Mouse (Mus musculus): ENCODE data around the gene Foxk1. TPM values are rescaled to one million over a fixed set of nuclear protein-coding genes. Genes with fewer than 3 reads are reported as not detected.

Gene Foxk1
- polyA plus RNA-seq, 1 experiment from 2014 or later, result 29.3 TPM

- ChIA-PET CTCF (interaction anchor here (0.6 to 5.2 kb wide), 8 partner anchors 20 to 51 kb away, joined by 3 to 34 read pairs (median 3); partner anchors contain the start of gene Radil), POLR2A (interaction anchor here (0.6 kb wide), 1 partner anchor 37 kb away, joined by 3 read pairs; no protein-coding TSS in a partner anchor)
- DNase-seq (ENCODE audit: low read depth, low spot score), result no peak
Observed at GRCm38 (mm10) chr5:142505695-142506423, 104.6 kb downstream of the Foxk1 start.

GRCm38 (mm10) chr5:142509141-142510060 lies 108.1 kb downstream of the Foxk1 start:
- in situ Hi-C loops (cut with MboI; ENCODE audit: low pct_unique_long_range_greater_than_20kb), result loop anchor here (10.0 kb wide), 1 partner anchor 205 kb away; no protein-coding TSS in a partner anchor
- no peak for TF ChIP-seq CTCF (IDR thresholded peaks at IDR 0.05)
- ATAC-seq (no peak), DNase-seq (ENCODE audit: low read depth, low spot score) (no peak)
- ChIA-PET CTCF (interaction anchor here (1.1 to 1.3 kb wide), 2 partner anchors 41 to 108 kb away, joined by 3 to 4 read pairs; partner anchors contain the start of gene Radil), POLR2A (interaction anchor here (1.0 kb wide), 1 partner anchor 41 kb away, joined by 5 read pairs; the partner anchor contains the start of gene Radil)
- no peaks in the 10 kb centered on the region for H3K27me3 ChIP-seq

More at GRCm38 (mm10) chr5:142505695-142506423, 104.6 kb downstream of the Foxk1 start:
- in situ Hi-C loops (cut with MboI; ENCODE audit: low pct_unique_long_range_greater_than_20kb), result loop anchor here (10.0 kb wide), 1 partner anchor 209 kb away; no protein-coding TSS in a partner anchor
- H3K27me3 ChIP-seq, result no peaks in the 10 kb centered on the region
- TF ChIP-seq CTCF (IDR thresholded peaks at IDR 0.05), result no peak
- no peak for ATAC-seq

- in situ Hi-C loops (cut with MboI; ENCODE audit: low pct_unique_long_range_greater_than_20kb), result no loop called here
- ChIA-PET POLR2A (interaction anchor here (1.0 kb wide), 1 partner anchor 41 kb away, joined by 5 read pairs; the partner anchor contains the start of gene Radil), CTCF (no interaction called here)
- no peaks in the 10 kb centered on the region for H3K27me3 ChIP-seq
- ATAC-seq (no peak), DNase-seq (ENCODE audit: low read depth, low spot score) (no peak)
- no peak for TF ChIP-seq CTCF (IDR thresholded peaks at IDR 0.05)
Observed at GRCm38 (mm10) chr5:142510061-142510414, 108.7 kb downstream of the Foxk1 start.

Other genes with a start within 250 kb of the Foxk1 start
- gene Ap5z1, start 62.4 kb downstream of the Foxk1 start, polyA plus RNA-seq (2021), result 30.6 TPM
- gene Papolb, start 128.6 kb downstream of the Foxk1 start, polyA plus RNA-seq (2021), result 0.04 TPM
- 0.42 TPM for gene Radil, start 149.6 kb downstream of the Foxk1 start, polyA plus RNA-seq (2021)
- not detected for gene Mmd2, start 207.3 kb downstream of the Foxk1 start, polyA plus RNA-seq (2021)
- 60.3 TPM for gene Wipi2, start 226.2 kb downstream of the Foxk1 start, polyA plus RNA-seq (2021)